Mouse (Mus musculus): ENCODE data around the gene Grik4. TPM values are rescaled to one million over a fixed set of nuclear protein-coding genes. Genes with fewer than 3 reads are reported as not detected.

The Grik4 gene
- polyA plus RNA-seq, 1 experiment = 0.90 TPM

- no peak for DNase-seq (ENCODE audit: low read depth)
Measured at GRCm38 (mm10) chr9:42898091-42898591, 46.2 kb downstream of the Grik4 start.

DNA sequence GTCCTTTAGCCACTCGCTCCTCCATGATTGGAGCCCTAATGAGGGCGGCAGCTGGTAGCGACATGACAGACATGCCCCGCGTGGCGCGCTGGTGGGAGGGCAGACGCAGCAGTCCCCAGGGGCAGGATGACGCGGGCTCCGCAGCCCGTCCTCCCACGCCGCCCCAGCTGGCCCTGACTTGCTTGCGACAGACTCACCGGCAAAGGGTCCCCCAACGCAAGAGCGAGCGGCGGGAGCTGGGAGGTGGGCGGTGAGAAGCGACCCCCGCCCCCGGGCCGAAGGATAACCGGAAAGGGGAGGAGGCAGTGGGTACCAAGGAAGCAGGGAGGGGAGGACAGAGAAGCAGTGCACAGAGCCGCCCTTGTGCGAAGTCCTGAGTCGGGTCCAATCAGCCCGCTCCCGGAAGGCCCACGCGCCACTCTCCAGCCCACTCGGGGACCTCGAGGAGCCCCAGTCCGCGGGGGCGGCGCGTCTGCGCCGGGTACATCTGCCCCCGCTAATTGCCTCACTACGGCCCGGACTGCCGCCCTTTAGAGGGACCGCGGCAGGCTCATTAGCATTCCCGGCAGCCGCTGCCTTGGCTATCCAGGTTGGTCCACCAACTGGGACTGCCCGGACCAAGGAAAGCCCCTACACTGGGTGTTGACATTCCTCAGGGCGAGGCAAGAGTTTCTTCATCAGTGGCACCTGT lies 46.8 kb downstream of the Grik4 start:
- no peak for DNase-seq (ENCODE audit: low read depth)

GRCm38 (mm10) chr9:42896421-42897210 lies 47.7 kb downstream of the Grik4 start:
- no peak for DNase-seq (ENCODE audit: low read depth)

GRCm38 (mm10) chr9:42892765-42893164 lies 51.5 kb downstream of the Grik4 start:
- no peak for DNase-seq (ENCODE audit: low read depth)

DNA sequence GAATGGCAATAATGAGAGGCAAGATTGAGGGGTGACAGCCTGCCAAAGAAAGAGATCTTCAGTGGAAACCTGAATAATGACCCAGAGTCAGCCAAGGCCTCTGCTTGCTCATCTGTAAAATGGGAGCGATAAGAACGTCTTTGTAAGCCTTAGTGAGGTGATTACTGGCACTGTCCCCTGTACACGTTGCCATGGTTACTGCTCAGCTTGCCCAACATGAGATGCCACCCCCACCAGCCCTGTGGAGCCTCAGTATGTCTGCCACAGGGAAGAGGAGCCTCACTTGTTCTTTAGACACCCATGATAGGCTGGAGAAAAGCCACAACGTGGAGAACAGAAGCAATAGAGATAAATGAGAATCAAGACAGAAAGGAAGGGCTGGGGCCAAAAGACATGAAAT lies 56.4 kb downstream of the Grik4 start:
- DNase-seq (ENCODE audit: low read depth) = no peak

DNA sequence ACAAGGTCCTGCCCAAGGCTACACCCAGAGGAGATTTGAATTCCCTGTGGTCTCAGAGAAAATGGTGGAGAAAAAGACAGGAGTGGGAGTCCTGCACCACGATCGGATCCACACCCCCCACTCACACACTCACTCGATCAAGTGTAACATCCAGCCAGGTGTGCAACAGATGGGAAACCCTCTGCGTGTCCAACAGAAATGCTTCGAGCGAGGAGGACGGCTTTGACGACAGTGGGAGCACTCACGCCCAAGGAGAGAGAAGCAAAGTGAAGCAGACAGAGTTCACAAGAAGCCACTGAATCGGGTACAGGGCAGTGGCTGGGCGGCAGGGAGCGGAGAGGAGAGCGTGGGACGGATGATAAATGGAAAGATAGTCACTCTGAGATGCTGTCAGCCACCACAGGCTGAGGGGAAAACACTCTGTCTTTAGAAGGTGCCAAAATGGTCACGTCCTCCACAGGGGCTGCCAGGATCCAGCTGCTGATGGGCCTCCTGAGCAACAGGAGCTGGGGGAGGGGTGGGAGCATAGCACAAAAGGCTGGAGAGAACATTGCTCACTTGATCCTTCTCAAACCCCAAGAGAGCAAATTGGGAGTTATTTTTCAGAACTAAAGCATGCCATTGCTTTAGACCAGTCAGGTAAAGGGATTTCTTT lies 58.1 kb downstream of the Grik4 start:
- no peak for DNase-seq (ENCODE audit: low read depth)

GRCm38 (mm10) chr9:42885566-42885965 lies 58.7 kb downstream of the Grik4 start:
- no peak for DNase-seq (ENCODE audit: low read depth)

DNA sequence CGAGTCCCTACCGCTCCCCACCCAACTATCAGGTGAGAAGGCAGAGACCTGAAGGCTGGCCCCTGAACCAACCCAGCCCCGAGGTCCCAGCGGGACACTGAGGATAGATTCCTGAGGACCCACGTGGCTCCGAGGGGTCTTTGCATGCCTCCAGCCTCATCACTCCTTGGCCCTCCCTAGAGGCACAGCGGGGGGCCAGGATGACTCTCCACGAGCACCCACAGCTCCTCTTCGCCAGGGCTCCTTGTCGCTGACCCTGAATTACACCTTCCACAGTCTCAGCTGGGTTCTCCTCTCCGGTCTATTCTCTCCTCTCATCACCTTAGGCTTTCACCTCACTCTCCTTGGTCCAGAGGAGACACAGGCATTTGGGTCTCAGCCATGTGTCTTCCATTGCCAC lies 59.2 kb downstream of the Grik4 start:
- no peak for DNase-seq (ENCODE audit: low read depth)

GRCm38 (mm10) chr9:42883006-42883759 lies 61.1 kb downstream of the Grik4 start:
- DNase-seq (ENCODE audit: low read depth) = no peak

GRCm38 (mm10) chr9:42882313-42882712 lies 62.0 kb downstream of the Grik4 start:
- DNase-seq (ENCODE audit: low read depth) = no peak

- DNase-seq (ENCODE audit: low read depth) = no peak
Measured at GRCm38 (mm10) chr9:42881040-42881439, 63.3 kb downstream of the Grik4 start.

DNA sequence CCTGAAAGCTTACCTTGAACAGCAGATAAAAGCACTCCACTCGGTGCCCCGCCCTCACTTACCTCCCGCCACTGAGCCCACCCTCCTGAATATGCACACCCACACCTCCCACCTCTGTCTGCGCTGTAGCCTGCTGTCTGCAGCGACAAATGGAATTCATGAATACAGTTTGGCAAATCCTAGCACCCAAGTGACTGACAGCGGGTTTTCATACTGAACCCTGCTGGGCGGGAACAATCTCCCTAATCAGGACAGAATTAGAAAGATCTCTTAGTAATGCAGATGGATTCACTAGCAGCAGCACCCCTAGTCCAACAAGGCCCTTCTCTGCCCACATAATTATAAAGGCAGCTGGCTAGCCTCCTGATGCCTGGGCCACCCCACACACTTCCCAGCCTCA lies 65.9 kb downstream of the Grik4 start:
- no peak for DNase-seq (ENCODE audit: low read depth)

DNA sequence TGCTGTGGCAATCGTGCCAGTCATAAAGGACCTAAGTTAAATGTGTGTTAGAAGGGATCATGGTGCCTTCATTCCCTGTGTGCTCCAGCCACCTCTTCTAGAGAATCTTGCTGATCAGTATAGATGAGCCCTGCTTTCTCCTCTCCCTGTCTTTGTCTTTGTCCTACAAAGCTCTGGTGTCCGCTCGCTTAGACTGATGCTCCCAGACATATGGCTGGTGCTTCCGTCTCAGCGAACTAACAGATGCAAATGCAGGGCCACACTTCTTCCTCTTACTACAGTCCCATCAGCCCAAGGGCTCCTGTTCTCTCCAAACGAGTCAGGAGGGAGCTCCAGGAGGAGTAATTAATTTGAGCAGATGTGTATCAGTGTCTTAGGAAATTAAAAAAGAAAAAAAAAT lies 71.4 kb downstream of the Grik4 start:
- DNase-seq (ENCODE audit: low read depth) = no peak

DNA sequence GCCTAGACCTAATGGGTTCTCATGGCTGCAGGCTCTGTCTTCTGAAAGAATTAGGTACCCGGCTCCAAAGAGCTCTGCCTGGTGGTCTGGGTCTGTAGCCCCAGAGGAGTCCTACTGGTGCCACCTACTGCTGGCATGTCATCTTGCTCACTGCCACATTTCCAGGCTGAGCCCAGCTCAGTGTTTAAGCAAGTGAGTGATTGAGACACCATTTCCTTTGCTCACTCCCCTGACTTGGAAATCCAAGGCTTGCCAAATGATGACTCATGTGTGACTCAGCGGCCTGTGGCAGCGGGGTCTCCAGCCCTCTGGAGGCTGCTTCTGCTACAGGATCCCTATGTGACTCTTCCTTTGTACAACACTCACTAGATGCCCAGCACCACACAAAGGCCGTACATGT lies 72.6 kb downstream of the Grik4 start:
- no peak for DNase-seq (ENCODE audit: low read depth)

DNA sequence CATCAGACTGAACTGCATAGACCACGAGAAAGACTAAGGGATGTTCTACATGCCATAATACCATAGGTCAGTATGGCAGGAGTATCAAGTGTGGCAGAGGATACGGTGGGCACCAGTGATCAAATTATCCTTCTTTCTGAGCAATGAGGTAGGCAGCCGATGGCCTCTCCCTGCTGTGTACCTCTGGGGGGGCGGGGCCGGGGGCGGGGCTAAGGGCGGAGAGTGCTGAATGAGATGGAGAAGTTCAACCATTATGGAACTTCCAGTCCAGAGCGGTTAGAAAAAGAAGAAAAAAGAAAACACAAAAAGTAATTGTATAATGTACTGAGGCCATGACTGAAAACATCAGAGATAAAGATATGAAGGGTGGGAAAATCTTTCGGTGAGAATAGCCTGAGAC lies 74.0 kb downstream of the Grik4 start:
- no peak for DNase-seq (ENCODE audit: low read depth)

- DNase-seq (ENCODE audit: low read depth) = no peak
Measured at GRCm38 (mm10) chr9:42868508-42868907, 75.8 kb downstream of the Grik4 start.

- no peak for DNase-seq (ENCODE audit: low read depth)
Measured at GRCm38 (mm10) chr9:42866650-42867049, 77.6 kb downstream of the Grik4 start.

DNA sequence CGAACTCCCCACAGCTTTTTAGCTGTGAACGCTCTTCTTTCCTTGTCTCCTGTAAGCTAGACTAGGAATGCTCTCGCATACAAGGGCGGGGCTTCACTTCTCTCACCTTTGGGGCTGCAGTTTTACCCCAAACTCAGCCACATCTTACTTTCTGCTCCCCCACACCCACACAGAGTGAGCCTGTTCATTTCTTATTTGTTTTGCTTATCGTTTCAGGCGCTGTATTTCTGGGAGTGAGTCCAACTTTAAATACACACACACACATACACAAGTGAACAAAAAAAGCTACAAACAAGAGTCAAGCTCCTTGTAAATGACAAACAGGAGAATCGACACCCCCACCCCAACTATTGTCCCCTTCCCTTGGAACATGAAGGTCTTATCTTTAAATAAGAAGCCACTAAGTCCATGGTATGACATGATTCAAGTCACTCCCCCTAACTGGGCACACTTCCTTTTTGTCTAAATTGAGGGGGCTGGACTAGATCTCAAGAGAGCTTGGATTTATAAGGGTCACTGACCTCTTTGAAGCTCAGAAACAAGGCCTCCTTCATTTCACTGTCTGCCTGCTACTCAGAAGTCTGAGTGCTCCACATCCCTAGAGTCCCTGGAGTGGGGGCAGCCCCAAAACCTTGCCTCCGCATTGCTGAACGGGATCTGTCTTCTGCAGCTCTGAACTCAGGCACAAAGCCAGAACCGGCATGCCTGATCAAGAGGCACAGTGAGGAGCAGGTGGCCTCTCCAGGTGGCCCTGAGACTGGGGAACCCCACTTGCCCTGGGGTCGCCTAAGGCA lies 79.1 kb downstream of the Grik4 start:
- DNase-seq (ENCODE audit: low read depth) = no peak

DNA sequence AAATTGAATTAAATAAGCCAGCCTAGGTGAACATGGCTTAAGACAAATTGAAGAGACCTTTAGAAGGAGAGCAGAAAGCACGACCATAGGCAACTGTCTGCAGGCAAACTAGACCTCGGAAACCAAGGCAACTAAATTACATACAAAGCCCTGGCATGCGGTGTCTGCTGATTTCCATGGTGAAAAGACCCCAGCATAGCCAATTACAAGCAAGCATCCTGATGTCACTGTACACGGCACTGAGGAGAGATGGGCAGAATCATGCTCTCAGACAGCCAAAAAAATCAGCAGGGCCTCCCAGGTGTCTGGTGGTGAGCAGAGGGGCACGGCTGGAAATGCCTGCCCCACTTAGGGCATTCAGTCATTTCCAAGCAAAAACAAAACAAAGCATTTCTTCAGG lies 80.9 kb downstream of the Grik4 start:
- DNase-seq (ENCODE audit: low read depth) = no peak

DNA sequence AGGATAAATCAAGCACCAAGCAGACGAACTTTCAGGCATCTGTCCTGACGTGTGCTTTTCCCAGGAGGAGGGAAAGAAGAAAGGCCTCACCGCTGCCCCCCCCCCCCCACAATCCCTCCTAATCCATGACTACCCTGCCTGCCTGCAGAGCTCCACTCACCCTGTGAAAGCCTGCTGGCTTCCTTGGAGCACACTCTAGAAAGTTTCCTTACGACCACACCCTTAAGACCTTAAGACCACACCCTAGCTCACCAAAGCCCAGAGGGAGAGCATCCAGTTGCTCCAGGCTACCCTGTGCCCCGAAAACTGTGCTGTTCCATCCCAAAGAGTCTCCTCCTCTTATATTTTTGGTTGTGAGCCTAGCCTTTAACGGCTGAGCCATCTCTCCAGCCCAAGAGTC lies 82.6 kb downstream of the Grik4 start:
- no peak for DNase-seq (ENCODE audit: low read depth)

GRCm38 (mm10) chr9:42861238-42861637 lies 83.1 kb downstream of the Grik4 start:
- DNase-seq (ENCODE audit: low read depth) = no peak
